Mouse (Mus musculus) gastrocnemius, postnatal 14 days (tissue): Measurements from ENCODE around the gene Tmem125. TPM values are rescaled to one million over a fixed set of nuclear protein-coding genes. Genes with fewer than 3 reads are reported as not detected.

Experiments
- DNase-seq: peaks from one replicate; pipeline ENCODE4 v3.0.0; 2021; ENCODE audit warnings: mixed read lengths
- intact Hi-C: fragments of 180-260 bp; cut with DNase I; formaldehyde crosslinking; loops from one replicate; pipeline ENCODE4 v1.15.1; 2025; ENCODE audit warnings: low total_unique reads
- total RNA-seq, 2 experiments: library from RNA; stranded (reverse); gene quantifications; 2 replicates each; pipeline ENCODE4 v1.2.3; 2021

Tmem125 gene
- total RNA-seq, 2 experiments from 2014 or later, result 0.12 TPM; not detected in 1

GRCm38 (mm10) chr4:118500792-118501191 is 43.1 kb downstream of the Tmem125 start:
- intact Hi-C loops, result no loop called here

GRCm38 (mm10) chr4:118500171-118500724 is 43.6 kb downstream of the Tmem125 start:
- intact Hi-C loops, result no loop called here
- no peak for DNase-seq

More at GRCm38 (mm10) chr4:118500792-118501191, 43.1 kb downstream of the Tmem125 start:
- no peak for DNase-seq

Other genes starting within 250 kb of the Tmem125 start
- gene Szt2, start 134.8 kb downstream of the Tmem125 start, total RNA-seq, result 1 to 10 TPM; 5.6 to 7.1 TPM
- 10 to 100 TPM; 37.6 to 38.3 TPM for gene Med8, start 134.7 kb downstream of the Tmem125 start, total RNA-seq
- gene Elovl1, start 116.0 kb downstream of the Tmem125 start, total RNA-seq, result 10 to 100 TPM; 13.9 to 18.8 TPM
- gene Cdc20, start 106.7 kb downstream of the Tmem125 start, total RNA-seq, result 1 to 10 TPM; 4.7 to 6.0 TPM
- not detected for gene Mpl, start 86.5 kb downstream of the Tmem125 start, total RNA-seq
- 10 to 100 TPM; 35.1 to 41.5 TPM for gene Tie1, start 54.0 kb downstream of the Tmem125 start, total RNA-seq
- not detected for gene 2610528J11Rik, start 17.0 kb downstream of the Tmem125 start, total RNA-seq
- gene Cfap57, start 76.7 kb upstream of the Tmem125 start, total RNA-seq, result not detected
- gene Ebna1bp2, start 76.8 kb upstream of the Tmem125 start, total RNA-seq, result 10 to 100 TPM; 30.1 to 33.5 TPM
- gene Olfr62, start 114.9 kb upstream of the Tmem125 start, total RNA-seq, result not detected
- not detected for gene Olfr1342, start 148.7 kb upstream of the Tmem125 start, total RNA-seq
- gene Olfr1341, start 159.5 kb upstream of the Tmem125 start, total RNA-seq, result not detected
- gene Olfr1340, start 176.1 kb upstream of the Tmem125 start, total RNA-seq, result not detected
- not detected for gene Olfr1339, start 188.1 kb upstream of the Tmem125 start, total RNA-seq
- not detected for gene Olfr1338, start 214.7 kb upstream of the Tmem125 start, total RNA-seq
- not detected for gene Olfr1337, start 238.5 kb upstream of the Tmem125 start, total RNA-seq